Mouse (Mus musculus): ENCODE results near the gene Sacm1l. TPM values are rescaled to one million over a fixed set of nuclear protein-coding genes. Genes with fewer than 3 reads are reported as not detected.

Gene Sacm1l
- polyA plus RNA-seq, 1 experiment = 6.2 TPM

DNA sequence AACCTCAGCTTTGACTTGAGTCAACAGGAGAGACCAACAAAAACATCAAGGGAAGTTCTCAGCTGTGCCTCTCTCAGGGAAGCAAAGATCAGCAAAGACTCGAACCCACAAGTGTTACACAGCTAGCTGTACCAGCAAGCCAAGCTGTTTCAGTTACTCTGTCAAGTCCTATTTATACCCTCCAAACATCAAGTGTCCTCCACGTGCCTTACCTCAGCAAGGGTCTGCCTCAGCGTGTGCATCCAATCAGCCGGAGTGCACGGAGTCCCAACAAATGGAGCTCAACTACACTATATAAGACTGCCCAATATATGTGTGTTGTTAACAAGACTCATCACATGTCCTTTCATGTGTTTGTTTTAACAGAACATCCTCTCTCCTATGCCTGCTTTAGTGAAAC is 3.1 kb upstream of the Sacm1l start:
- TF ChIP-seq GATA1 (IDR thresholded peaks at IDR 0.05; ENCODE audit: low read length) = no peak

DNA sequence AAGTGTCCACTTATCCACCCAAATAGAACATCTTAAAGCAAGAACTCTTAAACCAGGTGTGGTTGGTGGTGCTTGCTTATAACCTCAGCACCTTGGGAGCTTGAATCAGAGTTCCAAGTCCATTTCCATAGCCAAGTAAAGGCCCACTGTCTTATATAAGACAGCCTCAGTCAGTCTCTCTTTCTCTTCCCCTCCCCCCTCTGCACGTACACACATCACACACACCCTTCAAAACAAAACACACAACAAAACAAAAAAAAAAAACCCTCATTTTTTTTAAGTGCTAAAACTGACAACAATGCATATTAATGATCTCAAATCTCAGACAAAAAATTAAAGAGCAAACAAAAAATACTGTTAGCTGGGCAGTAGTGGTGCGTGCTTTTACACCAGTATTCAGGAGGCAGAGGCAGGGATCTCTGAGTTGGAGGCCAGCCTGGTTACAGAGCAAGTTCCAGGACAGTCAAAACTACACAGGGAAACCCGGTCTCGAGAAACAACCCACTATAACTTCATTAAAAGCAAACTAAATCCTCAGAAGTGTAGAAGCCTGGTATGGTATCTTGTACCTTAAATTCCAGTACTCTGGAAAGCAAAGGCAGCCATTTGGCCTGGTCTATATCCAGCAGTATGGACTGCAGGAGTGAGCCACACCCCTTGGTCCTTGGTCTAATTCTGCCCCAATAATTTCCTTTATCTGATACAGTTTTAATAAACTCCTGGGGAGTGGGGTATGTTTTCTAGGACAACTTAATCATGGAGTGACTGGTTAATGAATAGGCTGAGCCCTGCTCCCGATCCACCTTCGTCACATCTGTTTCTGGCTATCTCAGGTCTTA is 1.3 kb upstream of the Sacm1l start:
- no peak for TF ChIP-seq GATA1 (IDR thresholded peaks at IDR 0.05; ENCODE audit: low read length)

DNA sequence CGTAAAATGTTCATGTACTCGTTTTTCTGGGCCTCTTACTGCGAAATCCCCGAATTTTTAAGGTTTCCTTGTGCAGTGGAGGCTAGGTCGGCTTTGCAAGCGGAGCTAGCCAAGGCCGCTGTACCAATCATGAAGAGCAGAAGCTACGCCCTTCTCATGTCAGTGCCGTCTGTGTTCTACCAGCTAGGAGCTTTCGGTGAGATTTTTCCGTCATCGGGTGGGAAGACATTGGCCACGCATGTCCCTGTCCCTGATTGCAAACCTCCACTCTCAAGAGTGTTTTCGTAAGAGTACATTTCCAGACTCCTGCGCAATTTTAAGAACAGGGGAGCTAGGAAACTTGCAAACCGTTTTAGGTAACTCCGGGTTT is 648 bp upstream of the Sacm1l start:
- no peak for TF ChIP-seq GATA1 (IDR thresholded peaks at IDR 0.05; ENCODE audit: low read length)

DNA sequence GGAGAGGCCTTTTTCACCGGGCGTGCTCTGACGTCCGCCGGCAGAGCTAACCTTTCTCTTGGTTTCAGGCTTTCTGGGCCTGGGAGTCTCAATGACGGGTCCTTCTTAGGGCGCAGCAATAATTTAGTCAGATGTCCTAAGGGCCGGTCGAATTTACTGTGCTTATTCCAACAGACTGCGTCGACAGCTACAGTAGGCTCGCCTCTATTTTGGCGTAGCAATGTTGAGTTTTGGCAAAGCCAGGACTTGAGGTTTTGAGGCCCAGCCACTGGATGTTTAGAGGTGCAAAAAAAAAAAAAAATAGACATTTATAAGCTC is 558 bp downstream of the Sacm1l start:
- TF ChIP-seq GATA1 (IDR thresholded peaks at IDR 0.05; ENCODE audit: low read length) = no peak

DNA sequence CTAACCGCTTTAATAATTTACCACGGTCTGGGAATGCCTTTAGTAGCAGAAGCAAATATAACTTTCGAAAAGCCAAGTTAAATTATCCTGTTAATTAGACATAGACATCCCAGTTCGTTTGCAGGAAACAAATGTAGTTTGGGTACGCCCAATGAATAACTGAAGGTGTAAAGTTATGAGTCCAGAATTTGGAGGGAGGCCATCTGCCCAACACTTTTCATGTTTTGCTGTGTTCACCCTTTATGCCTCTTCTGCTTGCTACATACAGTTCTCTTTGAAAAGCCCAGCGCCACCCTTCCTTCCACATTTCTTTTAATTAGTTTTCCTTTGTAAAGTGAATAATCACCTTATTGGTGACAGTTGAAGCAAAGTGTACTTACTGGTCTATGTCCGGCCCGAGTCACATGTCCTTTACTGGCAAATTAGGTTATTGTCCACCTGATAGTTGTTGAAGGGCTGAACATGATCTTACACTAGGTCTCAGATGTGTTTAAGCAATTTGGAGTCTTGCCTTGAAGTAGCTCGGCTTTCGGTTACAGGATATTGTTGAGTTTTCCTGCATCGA is 1.1 kb downstream of the Sacm1l start:
- TF ChIP-seq GATA1 (IDR thresholded peaks at IDR 0.05; ENCODE audit: low read length) = no peak

DNA sequence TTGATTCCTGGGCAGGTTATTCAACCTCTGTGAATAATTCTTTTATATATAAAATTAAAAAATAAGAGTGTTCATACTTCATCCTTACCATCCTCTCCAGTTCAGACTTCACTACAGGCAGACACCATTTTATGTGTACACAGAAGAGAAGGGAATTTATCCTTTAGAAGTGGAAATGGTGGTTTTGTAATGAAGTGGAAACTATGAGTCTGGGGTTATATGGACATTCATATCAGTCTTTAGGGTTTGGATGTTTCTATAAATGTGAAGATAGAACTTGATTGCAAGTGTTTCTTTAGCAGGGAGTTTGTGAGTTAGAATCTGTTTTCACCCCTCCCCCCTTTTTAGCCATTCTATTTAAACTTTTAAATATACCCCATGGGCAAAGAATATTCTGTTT is 1.7 kb downstream of the Sacm1l start:
- no peak for TF ChIP-seq GATA1 (IDR thresholded peaks at IDR 0.05; ENCODE audit: low read length)

DNA sequence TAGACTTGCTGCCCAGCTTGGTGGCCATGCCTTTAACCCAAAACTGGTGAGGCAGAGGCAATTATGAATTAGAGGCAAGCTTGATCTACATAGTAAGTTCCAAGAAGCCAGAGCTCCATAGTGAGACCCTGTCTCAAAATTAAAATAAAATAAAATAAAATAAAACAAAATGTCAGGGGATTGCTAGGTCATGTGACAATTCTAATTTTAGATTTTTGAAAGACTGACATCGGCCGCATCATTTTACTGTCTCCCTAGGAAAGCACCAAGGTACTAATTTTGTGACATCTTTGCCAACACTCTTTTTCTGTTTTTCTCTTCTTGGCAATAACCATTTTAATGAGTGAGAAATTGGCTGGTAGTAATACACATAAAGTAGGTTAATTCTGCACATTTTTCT is 7.1 kb downstream of the Sacm1l start:
- TF ChIP-seq GATA1 (IDR thresholded peaks at IDR 0.05; ENCODE audit: low read length) = no peak

DNA sequence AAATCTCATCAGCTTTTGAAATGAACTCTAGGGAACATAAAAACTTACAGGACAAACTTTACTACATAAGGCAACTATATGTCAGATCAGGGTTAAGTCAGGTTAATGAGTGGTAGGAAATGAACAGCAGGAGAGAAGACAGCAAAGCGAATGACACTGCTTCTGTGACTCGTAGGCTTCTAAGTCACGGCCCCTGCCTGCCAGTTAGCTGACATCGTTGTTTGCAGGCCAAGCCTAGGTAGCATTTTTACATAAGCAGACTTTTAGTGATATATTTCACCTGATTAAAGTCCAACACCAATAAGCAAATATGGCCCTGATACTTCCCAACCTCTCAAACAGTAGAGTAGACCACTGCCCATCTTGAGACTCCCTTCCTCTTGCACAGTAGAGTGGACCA is 8.6 kb downstream of the Sacm1l start:
- TF ChIP-seq GATA1 (IDR thresholded peaks at IDR 0.05; ENCODE audit: low read length) = no peak

DNA sequence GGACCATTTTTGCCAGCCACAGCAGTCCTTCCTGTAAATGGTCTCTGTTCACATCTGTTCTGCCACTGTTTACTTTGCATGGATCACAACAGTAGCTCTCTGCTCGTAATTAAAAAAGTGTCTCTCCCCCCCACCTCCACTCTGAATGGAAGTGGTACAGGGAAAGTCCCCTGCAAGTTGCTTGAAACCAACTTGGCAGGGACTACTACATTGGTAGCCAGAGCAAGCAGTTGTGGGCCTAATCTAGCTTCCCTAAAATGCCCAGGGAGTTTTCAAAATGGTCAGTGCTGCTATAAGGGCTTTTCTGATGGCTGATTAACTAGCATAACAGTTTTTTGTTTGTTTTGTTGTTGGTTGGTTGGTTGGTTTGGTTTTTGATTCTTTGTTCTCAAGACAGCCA is 9.5 kb downstream of the Sacm1l start:
- no peak for TF ChIP-seq GATA1 (IDR thresholded peaks at IDR 0.05; ENCODE audit: low read length)

DNA sequence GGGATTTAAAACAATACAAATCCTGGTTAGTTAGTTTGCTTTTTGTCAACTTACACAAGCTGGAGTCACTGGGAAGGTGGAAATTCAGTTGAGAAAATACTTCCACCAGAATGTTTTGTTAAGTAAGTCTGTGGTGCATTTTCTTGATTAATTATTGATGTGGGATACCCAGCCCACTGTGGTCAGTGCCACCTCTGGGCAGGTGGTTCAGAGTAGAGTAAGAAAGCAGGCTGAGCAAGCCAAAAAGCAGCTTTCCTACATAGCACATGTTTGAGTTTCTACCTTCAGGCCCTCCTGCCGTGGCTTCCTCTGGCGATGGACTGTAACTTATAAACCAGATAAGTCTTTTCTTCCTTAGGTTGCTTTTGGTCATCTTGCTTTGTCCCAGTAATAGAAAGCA is 10.3 kb downstream of the Sacm1l start:
- no peak for TF ChIP-seq GATA1 (IDR thresholded peaks at IDR 0.05; ENCODE audit: low read length)

DNA sequence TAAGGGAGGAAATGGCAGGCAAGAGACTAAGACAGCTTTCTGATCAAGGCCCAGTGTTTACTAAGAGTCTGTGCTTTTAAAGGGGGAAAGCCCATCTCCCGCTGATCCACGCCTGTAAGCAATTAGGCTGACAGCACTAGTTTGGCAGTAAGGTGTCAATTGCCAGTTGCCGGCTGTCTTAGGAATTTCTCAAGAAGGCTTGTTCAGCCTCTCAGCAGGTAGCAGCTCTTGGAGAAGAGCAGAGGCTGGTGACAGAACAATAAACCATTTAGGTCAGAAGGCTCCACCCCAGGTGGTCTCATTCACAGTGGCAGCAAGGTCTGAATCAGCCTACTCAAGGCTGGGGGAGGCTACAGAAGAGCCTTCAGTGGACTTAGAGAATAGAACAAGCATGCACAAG is 25.0 kb downstream of the Sacm1l start:
- TF ChIP-seq GATA1 (IDR thresholded peaks at IDR 0.05; ENCODE audit: low read length) = no peak

DNA sequence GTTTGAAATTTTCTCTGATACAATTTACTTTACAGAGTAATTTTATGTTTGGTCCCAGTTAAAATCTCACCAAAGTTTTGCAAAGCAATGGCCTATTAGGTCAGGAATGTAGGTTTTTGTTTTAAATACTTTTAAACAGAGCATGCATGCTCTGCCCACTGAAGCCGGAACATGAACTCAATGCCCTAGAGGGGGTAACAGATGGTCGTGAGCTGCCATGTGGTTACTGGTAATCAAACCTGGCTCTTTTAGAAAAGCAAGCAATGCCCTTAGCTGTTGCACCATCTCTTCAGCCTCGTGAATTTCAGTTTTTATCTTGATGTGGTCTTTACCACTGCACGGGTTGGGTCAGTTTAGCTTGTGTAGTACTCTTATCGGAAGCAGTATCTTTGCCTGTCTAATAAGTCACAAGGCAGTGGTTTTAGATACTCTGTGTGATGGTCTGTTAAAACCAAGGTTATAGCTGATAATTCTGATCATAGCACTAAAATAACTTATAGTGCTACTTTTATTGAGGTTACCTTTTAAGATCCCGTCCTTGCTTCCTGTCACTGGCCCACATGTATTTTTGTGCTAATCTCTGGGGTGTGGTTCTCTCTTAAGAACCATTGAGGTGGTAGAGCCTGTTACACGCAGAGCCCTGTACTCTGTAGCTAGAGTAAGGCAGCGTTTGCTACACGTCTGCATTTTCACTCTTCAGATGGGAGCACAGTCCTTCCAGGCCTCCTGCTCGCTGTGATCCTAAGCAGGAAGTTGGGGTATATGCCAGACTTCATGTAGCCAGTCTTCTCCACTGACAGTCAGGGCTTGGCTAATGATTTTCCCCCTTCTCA is 48.0 kb downstream of the Sacm1l start:
- peak; percentile 55 for TF ChIP-seq GATA1 (IDR thresholded peaks at IDR 0.05; ENCODE audit: low read length)

DNA sequence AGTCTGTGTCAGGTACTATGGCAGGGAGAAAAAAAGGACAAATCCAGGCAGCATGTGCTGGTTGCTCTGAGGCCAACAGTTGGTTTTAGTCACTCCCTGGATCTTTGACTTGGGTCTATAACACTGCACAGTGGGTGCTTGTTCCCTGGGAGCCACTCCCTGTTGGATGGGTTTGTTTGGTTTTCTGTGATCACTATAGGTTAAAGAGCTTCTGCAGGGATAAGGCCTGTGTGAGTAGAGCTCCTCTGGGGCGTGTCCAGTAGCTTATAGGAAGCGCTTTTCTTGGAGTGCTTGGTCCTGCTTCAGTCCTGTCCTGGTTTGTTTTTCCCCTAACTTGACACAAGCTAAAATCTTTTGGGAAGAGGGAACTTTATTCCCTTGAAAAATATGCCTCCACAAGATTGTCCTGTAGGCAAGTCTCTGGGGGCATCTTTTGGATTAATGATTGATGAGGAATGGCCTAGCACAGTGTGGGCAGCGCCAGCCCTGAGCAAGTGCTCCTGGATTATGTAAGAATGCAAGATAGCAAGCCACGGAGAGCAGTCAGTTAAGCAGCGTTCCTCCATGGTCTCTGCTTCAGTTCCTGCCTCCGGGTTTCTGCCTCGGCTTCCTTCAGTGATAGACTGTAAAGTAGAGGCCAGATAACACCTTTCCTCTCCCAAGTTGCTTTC is 59.8 kb downstream of the Sacm1l start:
- TF ChIP-seq GATA1 (IDR thresholded peaks at IDR 0.05; ENCODE audit: low read length) = no peak

DNA sequence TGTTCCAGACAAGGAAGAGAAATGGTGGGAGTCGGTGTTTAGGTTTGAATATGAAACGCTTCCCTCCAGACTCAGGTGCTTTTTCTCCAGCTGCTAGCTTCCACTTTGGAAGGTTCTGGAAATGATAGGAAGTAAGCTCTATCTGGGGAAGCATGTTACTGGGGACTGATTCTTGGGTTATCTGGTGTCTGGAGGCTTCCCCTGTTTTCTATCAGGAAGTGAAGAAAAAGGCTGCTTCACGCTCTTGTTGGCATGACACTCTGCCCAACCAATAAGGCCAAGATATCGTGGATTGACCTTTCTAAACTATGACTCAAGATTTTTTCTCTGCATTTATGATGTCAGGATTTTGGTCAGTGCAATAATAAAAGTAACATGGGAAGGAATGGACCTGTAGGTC is 65.6 kb downstream of the Sacm1l start:
- no peak for TF ChIP-seq GATA1 (IDR thresholded peaks at IDR 0.05; ENCODE audit: low read length)

DNA sequence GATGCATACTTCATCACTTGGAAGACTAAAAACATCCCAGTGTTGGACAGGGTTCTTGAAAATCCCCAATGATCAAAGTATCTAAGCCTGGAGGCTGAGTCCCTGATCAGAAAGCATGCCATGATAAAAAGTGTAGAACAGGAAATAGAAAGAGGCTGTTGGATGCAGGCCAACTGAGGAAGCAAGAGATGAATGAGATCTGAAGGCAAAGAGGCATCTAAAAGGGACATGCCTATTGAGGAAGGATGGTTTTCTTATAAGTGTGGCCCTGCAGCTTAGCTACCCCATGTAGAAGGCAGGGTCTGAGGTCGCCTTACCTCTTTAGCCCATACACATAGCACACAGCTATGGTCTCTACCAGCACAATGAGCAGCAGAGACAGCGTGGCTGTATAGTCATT is 67.4 kb downstream of the Sacm1l start:
- TF ChIP-seq GATA1 (IDR thresholded peaks at IDR 0.05; ENCODE audit: low read length) = no peak

DNA sequence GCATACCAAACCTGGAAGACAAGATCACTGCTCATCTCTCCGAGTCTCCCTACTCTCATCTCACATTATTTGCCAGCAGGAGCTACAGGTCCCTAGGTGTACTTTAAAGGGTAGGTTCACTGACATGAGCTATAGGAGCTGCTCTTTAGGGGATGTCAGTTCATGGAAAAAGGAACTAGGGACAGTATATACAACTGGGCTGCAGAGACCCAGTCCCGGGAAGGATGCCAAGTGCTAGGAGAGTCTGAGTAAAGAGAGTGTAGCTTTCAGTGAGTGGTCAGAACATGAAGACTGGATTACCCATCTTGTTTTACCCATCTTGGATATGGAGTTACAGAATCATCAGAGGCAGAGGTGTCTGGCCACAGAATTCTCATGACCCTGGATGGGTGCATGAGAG is 67.8 kb downstream of the Sacm1l start:
- TF ChIP-seq GATA1 (IDR thresholded peaks at IDR 0.05; ENCODE audit: low read length) = no peak

Measured in G1E-ER4 (cell line).